Mouse (Mus musculus): Measurements from ENCODE around the gene Abca1. TPM values are rescaled to one million over a fixed set of nuclear protein-coding genes. Genes with fewer than 3 reads are reported as not detected.

Abca1 gene
- total and polyA plus RNA-seq, 2 experiments from 2014 or later: 3.7 to 18.1 TPM

DNA sequence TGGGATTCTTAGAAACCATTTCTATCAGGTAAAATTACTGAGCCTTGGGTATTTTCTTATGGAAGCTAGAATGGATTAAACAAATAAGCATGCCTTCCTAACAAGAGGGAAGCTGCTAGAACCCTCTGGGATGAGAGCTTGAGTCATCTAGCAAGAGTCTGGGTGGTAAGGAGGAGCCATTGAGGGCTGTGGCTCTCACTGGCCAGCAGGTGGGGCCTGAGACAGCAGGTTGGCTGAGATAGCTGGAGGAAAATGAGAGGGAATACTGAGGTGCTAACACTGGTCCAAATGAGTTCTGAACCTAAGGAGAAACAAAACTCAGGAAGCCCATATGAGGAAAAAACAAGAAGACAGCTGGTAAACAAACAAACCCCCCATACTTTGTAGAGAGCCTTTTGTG, 42.1 kb downstream of the Abca1 start:
- Histone ChIP-seq H3K4me3 (ENCODE audit: low read depth, low read length) (no peak overlapping the region), H3K27ac (ENCODE audit: low read depth) (peak overlapping the region; percentile 74), H3K27me3 (ENCODE audit: control insufficient read depth, insufficient read depth, low read length) (no peaks in the 10 kb centered on the region), H3K4me2 (ENCODE audit: low read depth, low read length) (no peak overlapping the region), H3K9me3 (replicated peaks; ENCODE audit: control insufficient read depth, low read length) (no peaks in the 10 kb centered on the region), H3K9ac (replicated peaks; ENCODE audit: low read depth, low read length) (no peak overlapping the region), H3K4me1 (ENCODE audit: control insufficient read depth, insufficient read depth) (peaks cover 13% of the 10 kb centered on the region), H3K36me3 (replicated peaks; ENCODE audit: control insufficient read depth, insufficient read depth, low read length) (peaks cover 9% of the 10 kb centered on the region)
- DNase-seq (ENCODE audit: low spot score) (no peak), ATAC-seq (ENCODE audit: insufficient read depth, low read depth) (peak; percentile 56; the same call in 1 of the 2 replicates)
- TF ChIP-seq CTCF (IDR thresholded peaks at IDR 0.05; ENCODE audit: low read depth): peak; percentile 40; the same call in 1 of the 2 replicates
- TF ChIP-seq EP300 (IDR thresholded peaks at IDR 0.05; ENCODE audit: low read depth): no peak

DNA sequence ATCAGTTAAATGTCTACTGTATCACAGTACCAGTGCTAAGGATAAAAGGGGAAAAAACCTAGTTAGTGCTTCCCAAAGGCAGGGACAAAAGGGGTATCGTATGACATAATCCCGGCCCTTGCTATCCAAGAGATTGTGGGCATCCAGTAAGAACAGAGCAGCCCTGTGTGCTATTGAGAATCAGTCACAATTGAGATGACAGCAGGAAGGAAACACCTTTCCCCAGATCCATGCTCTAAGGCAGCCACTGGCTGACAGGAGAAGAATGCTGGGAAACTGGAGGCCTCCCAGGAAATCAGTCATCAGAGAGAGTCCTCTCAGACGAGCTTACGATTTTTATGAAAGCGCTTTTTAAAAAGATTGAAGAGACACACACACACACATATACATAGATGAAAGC, 42.6 kb downstream of the Abca1 start:
- H3K9me3 ChIP-seq (replicated peaks; ENCODE audit: control insufficient read depth, low read length): no peaks in the 10 kb centered on the region
- H3K36me3 ChIP-seq (replicated peaks; ENCODE audit: control insufficient read depth, insufficient read depth, low read length): peaks cover 9% of the 10 kb centered on the region
- ATAC-seq (ENCODE audit: insufficient read depth, low read depth) (peak; percentile 45), DNase-seq (ENCODE audit: low spot score) (no peak)
- H3K4me1 ChIP-seq (ENCODE audit: control insufficient read depth, insufficient read depth): peaks cover 13% of the 10 kb centered on the region
- H3K27ac ChIP-seq (ENCODE audit: low read depth): peak overlapping the region; percentile 75
- H3K4me2 ChIP-seq (ENCODE audit: low read depth, low read length): no peak overlapping the region
- WGBS: 47% methylated on average over 5 of the region's 5 CpGs
- TF ChIP-seq CTCF (IDR thresholded peaks at IDR 0.05; ENCODE audit: low read depth) (no peak), EP300 (IDR thresholded peaks at IDR 0.05; ENCODE audit: low read depth) (0 out of 2 replicates have a peak, but pooled peaks have one; percentile 59)
- H3K9ac ChIP-seq (replicated peaks; ENCODE audit: low read depth, low read length): no peak overlapping the region
- H3K27me3 ChIP-seq (ENCODE audit: control insufficient read depth, insufficient read depth, low read length): no peaks in the 10 kb centered on the region
- no peak overlapping the region for H3K4me3 ChIP-seq (ENCODE audit: low read depth, low read length)

DNA sequence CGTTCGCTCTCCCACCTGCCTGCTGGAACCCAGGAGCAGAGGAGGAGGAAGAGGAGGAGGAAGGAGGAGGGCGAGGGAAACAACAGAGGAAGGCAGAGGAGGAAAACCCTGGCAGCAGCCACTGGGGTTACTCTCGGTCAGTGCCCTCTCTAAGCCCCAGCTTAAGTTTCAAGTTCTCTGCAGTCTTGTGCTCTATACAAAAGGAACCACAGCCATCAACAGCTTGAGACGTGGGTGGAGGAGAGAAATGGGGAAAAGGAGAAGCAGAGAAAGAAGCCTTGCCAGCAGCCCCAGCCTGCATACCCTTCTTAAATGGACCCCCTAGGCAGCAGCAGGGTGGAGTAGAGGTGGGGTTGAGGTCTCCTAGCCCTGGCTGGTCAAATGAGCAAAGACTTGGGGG, 43.8 kb downstream of the Abca1 start:
- peak overlapping the region; percentile 75 for H3K27ac ChIP-seq (ENCODE audit: low read depth)
- H3K9me3 ChIP-seq (replicated peaks; ENCODE audit: control insufficient read depth, low read length): no peaks in the 10 kb centered on the region
- 48% methylated on average over 3 of the region's 5 CpGs for WGBS
- DNase-seq (ENCODE audit: low spot score) (no peak), ATAC-seq (ENCODE audit: insufficient read depth, low read depth) (0 out of 2 replicates have a peak, but pooled peaks have one; percentile 28)
- H3K9ac ChIP-seq (replicated peaks; ENCODE audit: low read depth, low read length): no peak overlapping the region
- H3K4me1 ChIP-seq (ENCODE audit: control insufficient read depth, insufficient read depth): peaks cover 5% of the 10 kb centered on the region
- H3K4me2 ChIP-seq (ENCODE audit: low read depth, low read length): no peak overlapping the region
- no peaks in the 10 kb centered on the region for H3K27me3 ChIP-seq (ENCODE audit: control insufficient read depth, insufficient read depth, low read length)
- H3K36me3 ChIP-seq (replicated peaks; ENCODE audit: control insufficient read depth, insufficient read depth, low read length): peaks cover 9% of the 10 kb centered on the region
- TF ChIP-seq EP300 (IDR thresholded peaks at IDR 0.05; ENCODE audit: low read depth) (no peak), CTCF (IDR thresholded peaks at IDR 0.05; ENCODE audit: low read depth) (no peak)
- H3K4me3 ChIP-seq (ENCODE audit: low read depth, low read length): no peak overlapping the region

DNA sequence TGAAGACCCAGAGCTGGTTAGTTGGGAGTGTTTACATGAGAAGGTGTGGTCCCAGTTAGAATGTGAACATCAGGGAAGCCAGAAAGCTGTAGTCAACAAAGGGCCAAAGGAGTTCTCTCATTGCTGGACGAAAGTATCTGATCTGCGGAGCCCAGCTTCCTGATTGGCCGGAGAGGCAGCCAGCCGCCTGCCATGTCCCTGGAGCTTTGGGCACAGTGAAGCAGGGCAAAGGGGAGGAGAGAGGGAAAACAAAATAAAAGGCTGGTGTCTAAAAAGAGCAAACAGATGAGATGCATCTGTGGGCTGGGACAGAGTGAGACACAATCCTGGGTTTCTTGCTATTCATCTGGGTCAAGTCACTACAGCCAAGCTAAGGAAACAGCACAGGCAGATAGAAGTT, 44.3 kb downstream of the Abca1 start:
- H3K4me1 ChIP-seq (ENCODE audit: control insufficient read depth, insufficient read depth): peaks cover 5% of the 10 kb centered on the region
- TF ChIP-seq CTCF (IDR thresholded peaks at IDR 0.05; ENCODE audit: low read depth) (no peak), EP300 (IDR thresholded peaks at IDR 0.05; ENCODE audit: low read depth) (no peak)
- ATAC-seq (ENCODE audit: insufficient read depth, low read depth) (no peak), DNase-seq (ENCODE audit: low spot score) (no peak)
- WGBS: 63% methylated on average over 4 of the region's 4 CpGs
- H3K4me3 ChIP-seq (ENCODE audit: low read depth, low read length): no peak overlapping the region
- H3K9me3 ChIP-seq (replicated peaks; ENCODE audit: control insufficient read depth, low read length): no peaks in the 10 kb centered on the region
- no peaks in the 10 kb centered on the region for H3K27me3 ChIP-seq (ENCODE audit: control insufficient read depth, insufficient read depth, low read length)
- H3K9ac ChIP-seq (replicated peaks; ENCODE audit: low read depth, low read length): no peak overlapping the region
- H3K4me2 ChIP-seq (ENCODE audit: low read depth, low read length): no peak overlapping the region
- peak overlapping the region; percentile 46; the same call in 1 of the 2 replicates for H3K27ac ChIP-seq (ENCODE audit: low read depth)
- H3K36me3 ChIP-seq (replicated peaks; ENCODE audit: control insufficient read depth, insufficient read depth, low read length): peaks cover 9% of the 10 kb centered on the region

DNA sequence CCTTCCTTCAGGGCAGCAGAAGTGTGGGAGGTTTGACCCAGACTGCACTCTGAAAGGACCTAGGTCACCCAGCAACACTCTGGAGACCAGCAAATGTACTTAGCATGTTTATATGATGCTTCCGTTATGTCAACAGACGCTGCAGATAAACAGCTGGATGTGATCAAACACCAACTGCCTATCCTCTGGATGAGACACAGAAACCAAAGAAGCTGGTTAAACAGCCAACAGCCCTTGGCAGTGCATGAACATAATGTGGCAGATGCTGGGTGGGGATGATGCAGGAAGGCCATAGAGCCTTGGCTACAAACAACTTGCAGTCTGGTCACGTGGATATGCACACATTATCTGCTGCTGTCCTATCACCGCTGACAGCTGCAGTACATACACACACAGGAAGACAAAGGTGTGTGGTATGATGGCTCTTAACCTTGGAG, 47.8 kb downstream of the Abca1 start:
- DNase-seq (ENCODE audit: low spot score): no peak
- no peak overlapping the region for H3K27ac ChIP-seq (ENCODE audit: low read depth)
- no peak overlapping the region for H3K9ac ChIP-seq (replicated peaks; ENCODE audit: low read depth, low read length)
- no peak overlapping the region for H3K4me2 ChIP-seq (ENCODE audit: low read depth, low read length)
- H3K9me3 ChIP-seq (replicated peaks; ENCODE audit: control insufficient read depth, low read length): no peaks in the 10 kb centered on the region
- WGBS: 62% methylated on average over 4 of the region's 4 CpGs
- no peak for ATAC-seq (ENCODE audit: insufficient read depth, low read depth)
- peaks cover 12% of the 10 kb centered on the region for H3K36me3 ChIP-seq (replicated peaks; ENCODE audit: control insufficient read depth, insufficient read depth, low read length)
- H3K4me3 ChIP-seq (ENCODE audit: low read depth, low read length): no peak overlapping the region
- H3K4me1 ChIP-seq (ENCODE audit: control insufficient read depth, insufficient read depth): peaks cover 3% of the 10 kb centered on the region
- TF ChIP-seq EP300 (IDR thresholded peaks at IDR 0.05; ENCODE audit: low read depth) (no peak), CTCF (IDR thresholded peaks at IDR 0.05; ENCODE audit: low read depth) (no peak)
- no peaks in the 10 kb centered on the region for H3K27me3 ChIP-seq (ENCODE audit: control insufficient read depth, insufficient read depth, low read length)

DNA sequence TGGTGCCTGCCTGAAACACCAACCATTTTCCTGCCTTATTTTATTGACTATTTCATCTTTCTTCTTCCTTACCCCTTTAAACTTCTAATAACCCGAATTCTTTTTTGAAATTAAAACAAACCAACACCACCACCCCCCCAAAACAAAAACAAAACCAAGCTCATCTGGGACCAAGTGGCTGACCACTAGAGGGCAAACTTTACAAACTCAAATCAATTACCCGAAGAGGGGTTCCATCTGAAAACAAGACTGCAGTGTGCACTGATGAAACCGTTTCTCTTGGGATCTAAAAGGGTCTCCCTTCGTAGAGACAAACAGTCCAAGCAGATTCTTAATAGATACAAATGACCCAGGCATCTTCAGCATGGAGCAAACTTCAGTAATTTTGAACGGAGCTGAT, 49.3 kb downstream of the Abca1 start:
- ATAC-seq (ENCODE audit: insufficient read depth, low read depth) (no peak), DNase-seq (ENCODE audit: low spot score) (no peak)
- Histone ChIP-seq H3K4me3 (ENCODE audit: low read depth, low read length) (no peak overlapping the region), H3K36me3 (replicated peaks; ENCODE audit: control insufficient read depth, insufficient read depth, low read length) (peaks cover 17% of the 10 kb centered on the region), H3K9me3 (replicated peaks; ENCODE audit: control insufficient read depth, low read length) (no peaks in the 10 kb centered on the region), H3K9ac (replicated peaks; ENCODE audit: low read depth, low read length) (no peak overlapping the region), H3K4me2 (ENCODE audit: low read depth, low read length) (no peak overlapping the region), H3K27me3 (ENCODE audit: control insufficient read depth, insufficient read depth, low read length) (no peaks in the 10 kb centered on the region), H3K27ac (ENCODE audit: low read depth) (no peak overlapping the region), H3K4me1 (ENCODE audit: control insufficient read depth, insufficient read depth) (no peaks in the 10 kb centered on the region)
- 27% methylated on average over 5 of the region's 5 CpGs for WGBS
- TF ChIP-seq EP300 (IDR thresholded peaks at IDR 0.05; ENCODE audit: low read depth): no peak
- TF ChIP-seq CTCF (IDR thresholded peaks at IDR 0.05; ENCODE audit: low read depth): peak; percentile 66

All from heart, postnatal 0 days (tissue).